Mouse (Mus musculus): ENCODE data around the gene Upk1b. TPM values are rescaled to one million over a fixed set of nuclear protein-coding genes. Genes with fewer than 3 reads are reported as not detected.
A peak's percentile ranks its signal among the peaks of the same experiment; 100 is the strongest.

The Upk1b gene
- polyA plus RNA-seq, 1 experiment, result 5.3 TPM

DNA sequence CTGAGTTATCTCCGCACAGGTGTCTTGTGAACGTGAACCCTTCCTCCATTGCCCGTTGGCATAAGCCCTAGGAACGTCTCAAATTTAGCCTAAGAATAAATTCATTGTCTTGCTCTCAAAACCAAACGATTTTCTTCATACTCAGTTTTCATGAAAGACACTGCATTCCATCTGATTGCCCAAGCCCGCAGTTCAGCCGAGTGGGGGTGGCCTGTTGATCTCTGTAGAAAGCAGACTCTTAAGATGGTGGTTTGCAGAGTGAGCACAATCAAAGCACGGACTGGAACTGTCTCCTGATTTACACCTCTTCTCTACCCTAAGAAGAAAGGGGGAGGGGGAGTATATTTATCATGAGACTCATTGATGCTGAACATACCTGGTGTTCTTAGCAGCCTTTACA lies 37.7 kb downstream of the Upk1b start:
- DNase-seq, result no peak
- Histone ChIP-seq H3K27me3 (replicated peaks; ENCODE audit: control insufficient read depth, insufficient read depth, low read length) (no peaks in the 10 kb centered on the region), H3K27ac (ENCODE audit: insufficient read depth, low read depth, low read length) (no peak overlapping the region), H3K36me3 (ENCODE audit: control insufficient read depth, insufficient read depth, low read length) (no peaks in the 10 kb centered on the region), H3K4me3 (ENCODE audit: insufficient read depth, low read depth, low read length) (no peak overlapping the region), H3K4me1 (ENCODE audit: control insufficient read depth, insufficient read depth, low read length) (peaks cover 5% of the 10 kb centered on the region; the same call in 1 of the 2 replicates)
- WGBS, result 62% methylated on average over 8 of the region's 8 CpGs
- TF ChIP-seq CTCF (conservative IDR thresholded peaks at IDR 0.05; ENCODE audit: insufficient read depth, insufficient read length, low read depth, low read length), result no peak
- TF ChIP-seq POLR2A (IDR thresholded peaks at IDR 0.05; ENCODE audit: low read depth, low read length), result no peak

DNA sequence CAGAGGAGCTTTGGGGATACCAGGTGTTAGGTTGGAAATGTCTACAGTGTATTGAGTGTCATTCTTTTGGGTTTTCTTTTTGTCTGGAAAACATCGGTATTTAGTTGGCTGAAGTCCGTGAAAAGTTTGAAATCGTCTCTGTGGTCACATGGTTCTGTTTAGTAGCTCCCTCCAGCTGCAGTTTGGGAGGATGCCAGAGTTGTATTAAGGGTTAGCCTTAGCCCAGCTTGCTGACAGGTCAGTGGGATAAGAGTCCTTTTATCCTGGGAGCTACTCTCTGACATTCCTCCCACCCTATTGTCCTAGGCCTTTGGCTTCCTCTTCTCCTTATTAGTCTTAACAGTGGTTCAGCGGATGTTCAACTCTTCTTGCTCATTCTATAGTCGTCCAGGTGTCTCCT lies 38.2 kb downstream of the Upk1b start:
- WGBS, result 75% methylated on average over 5 of the region's 5 CpGs
- Histone ChIP-seq H3K4me1 (ENCODE audit: control insufficient read depth, insufficient read depth, low read length) (peaks cover 5% of the 10 kb centered on the region; the same call in 1 of the 2 replicates), H3K4me3 (ENCODE audit: insufficient read depth, low read depth, low read length) (no peak overlapping the region), H3K27me3 (replicated peaks; ENCODE audit: control insufficient read depth, insufficient read depth, low read length) (no peaks in the 10 kb centered on the region), H3K36me3 (ENCODE audit: control insufficient read depth, insufficient read depth, low read length) (no peaks in the 10 kb centered on the region), H3K27ac (ENCODE audit: insufficient read depth, low read depth, low read length) (no peak overlapping the region)
- TF ChIP-seq POLR2A (IDR thresholded peaks at IDR 0.05; ENCODE audit: low read depth, low read length) (no peak), CTCF (conservative IDR thresholded peaks at IDR 0.05; ENCODE audit: insufficient read depth, insufficient read length, low read depth, low read length) (no peak)
- DNase-seq, result no peak

DNA sequence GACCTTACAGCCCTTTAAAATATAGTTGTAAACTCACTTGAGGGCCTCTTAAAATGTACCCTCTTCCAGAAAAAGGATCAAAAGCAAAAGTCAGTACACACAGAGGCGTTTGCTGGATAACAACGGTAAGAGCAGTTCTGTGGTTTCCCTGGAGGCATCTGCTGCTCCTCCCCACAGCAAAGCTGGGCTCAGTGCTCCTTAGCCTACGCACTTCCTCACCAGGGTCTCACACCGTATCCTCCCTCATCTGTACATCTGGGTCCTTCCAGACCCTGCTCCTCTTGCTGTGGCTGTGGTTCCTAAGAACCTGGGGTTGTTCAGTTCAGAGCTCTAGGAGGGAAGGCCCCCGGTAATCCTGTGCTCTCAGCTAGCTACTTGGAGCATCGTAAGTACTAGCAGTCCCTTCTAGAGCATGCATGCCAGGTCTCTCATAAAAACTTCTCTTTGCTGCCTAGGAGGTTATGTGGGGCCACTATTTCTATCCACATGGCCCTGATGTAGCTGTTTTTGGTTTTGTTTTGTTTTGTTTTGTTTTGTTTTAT lies 39.2 kb downstream of the Upk1b start:
- 81% methylated on average over 6 of the region's 6 CpGs for WGBS
- Histone ChIP-seq H3K27ac (ENCODE audit: insufficient read depth, low read depth, low read length) (no peak overlapping the region), H3K36me3 (ENCODE audit: control insufficient read depth, insufficient read depth, low read length) (no peaks in the 10 kb centered on the region), H3K4me3 (ENCODE audit: insufficient read depth, low read depth, low read length) (no peak overlapping the region), H3K4me1 (ENCODE audit: control insufficient read depth, insufficient read depth, low read length) (peaks cover 5% of the 10 kb centered on the region; the same call in 1 of the 2 replicates), H3K27me3 (replicated peaks; ENCODE audit: control insufficient read depth, insufficient read depth, low read length) (no peaks in the 10 kb centered on the region)
- no peak for DNase-seq
- TF ChIP-seq CTCF (conservative IDR thresholded peaks at IDR 0.05; ENCODE audit: insufficient read depth, insufficient read length, low read depth, low read length) (no peak), POLR2A (IDR thresholded peaks at IDR 0.05; ENCODE audit: low read depth, low read length) (no peak)

DNA sequence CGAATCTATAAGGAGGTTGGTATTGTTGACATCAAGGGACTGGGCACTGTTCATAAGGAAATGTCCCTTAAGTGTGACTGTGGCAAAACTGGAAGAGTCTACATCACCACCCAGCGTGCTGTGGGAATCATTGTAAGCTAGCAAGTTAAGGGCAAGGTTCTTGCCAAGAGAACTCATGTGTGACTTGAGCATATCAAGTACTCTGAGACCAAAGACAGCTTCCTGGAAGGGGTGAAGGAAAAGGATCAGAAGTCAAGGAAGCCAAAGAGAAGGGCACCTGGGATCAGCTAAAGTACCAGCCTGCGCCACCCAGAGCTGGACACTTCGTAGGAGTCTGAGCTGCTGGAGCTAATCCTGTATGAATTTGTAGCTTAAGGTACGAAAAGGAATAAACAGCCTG lies 39.9 kb downstream of the Upk1b start:
- H3K36me3 ChIP-seq (ENCODE audit: control insufficient read depth, insufficient read depth, low read length), result no peaks in the 10 kb centered on the region
- H3K4me1 ChIP-seq (ENCODE audit: control insufficient read depth, insufficient read depth, low read length), result peaks cover 5% of the 10 kb centered on the region; the same call in 1 of the 2 replicates
- 59% methylated on average over 5 of the region's 5 CpGs for WGBS
- no peak overlapping the region for H3K4me3 ChIP-seq (ENCODE audit: insufficient read depth, low read depth, low read length)
- peak; percentile 56 for DNase-seq
- H3K27ac ChIP-seq (ENCODE audit: insufficient read depth, low read depth, low read length), result peak overlapping the region; percentile 1; the same call in 1 of the 2 replicates
- TF ChIP-seq POLR2A (IDR thresholded peaks at IDR 0.05; ENCODE audit: low read depth, low read length) (no peak), CTCF (conservative IDR thresholded peaks at IDR 0.05; ENCODE audit: insufficient read depth, insufficient read length, low read depth, low read length) (no peak)
- no peaks in the 10 kb centered on the region for H3K27me3 ChIP-seq (replicated peaks; ENCODE audit: control insufficient read depth, insufficient read depth, low read length)

DNA sequence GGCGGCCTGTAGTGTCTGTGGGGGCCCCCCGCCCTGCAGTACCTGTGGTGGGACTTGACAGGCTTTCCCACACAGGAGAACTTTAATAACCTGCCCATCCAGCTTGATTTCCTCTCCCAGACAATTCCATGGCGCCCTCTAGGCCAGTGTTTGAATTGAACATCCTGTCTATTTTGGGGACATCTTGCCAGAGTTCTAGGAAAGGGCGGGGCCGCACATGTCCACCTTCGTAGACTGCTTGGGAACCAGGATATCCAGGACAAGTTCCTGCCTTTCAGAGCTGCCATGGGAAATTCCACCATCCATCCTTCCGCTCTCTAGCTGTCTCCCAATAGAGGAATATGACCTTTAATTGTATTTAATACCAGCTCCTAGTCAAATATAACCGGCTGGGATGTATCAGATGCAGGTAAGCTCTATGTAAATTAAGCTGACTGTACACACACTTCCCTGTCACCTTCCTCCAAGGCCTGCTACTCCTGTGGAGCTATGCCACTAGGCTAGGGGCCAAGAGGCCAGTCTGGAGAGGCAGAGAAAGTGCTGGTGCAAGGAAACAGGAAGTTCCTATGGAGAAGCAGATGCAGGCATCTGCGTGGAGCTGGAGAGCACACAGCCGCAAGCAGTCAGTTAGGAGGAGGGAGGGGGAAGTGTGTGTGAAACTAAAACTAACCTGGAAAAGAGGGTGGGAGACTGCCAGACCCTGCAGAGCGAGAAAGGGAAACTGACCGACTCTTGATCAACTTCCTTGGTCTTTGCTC lies 41.8 kb downstream of the Upk1b start:
- DNase-seq, result peak; percentile 82
- WGBS, result 76% methylated on average over 12 of the region's 12 CpGs
- TF ChIP-seq CTCF (conservative IDR thresholded peaks at IDR 0.05; ENCODE audit: insufficient read depth, insufficient read length, low read depth, low read length), result no peak
- TF ChIP-seq POLR2A (IDR thresholded peaks at IDR 0.05; ENCODE audit: low read depth, low read length), result no peak
- Histone ChIP-seq H3K27me3 (replicated peaks; ENCODE audit: control insufficient read depth, insufficient read depth, low read length) (no peaks in the 10 kb centered on the region), H3K4me3 (ENCODE audit: insufficient read depth, low read depth, low read length) (no peak overlapping the region), H3K27ac (ENCODE audit: insufficient read depth, low read depth, low read length) (peak overlapping the region; percentile 30; the same call in 1 of the 2 replicates), H3K36me3 (ENCODE audit: control insufficient read depth, insufficient read depth, low read length) (no peaks in the 10 kb centered on the region), H3K4me1 (ENCODE audit: control insufficient read depth, insufficient read depth, low read length) (peaks cover 2% of the 10 kb centered on the region; the same call in 1 of the 2 replicates)

DNA sequence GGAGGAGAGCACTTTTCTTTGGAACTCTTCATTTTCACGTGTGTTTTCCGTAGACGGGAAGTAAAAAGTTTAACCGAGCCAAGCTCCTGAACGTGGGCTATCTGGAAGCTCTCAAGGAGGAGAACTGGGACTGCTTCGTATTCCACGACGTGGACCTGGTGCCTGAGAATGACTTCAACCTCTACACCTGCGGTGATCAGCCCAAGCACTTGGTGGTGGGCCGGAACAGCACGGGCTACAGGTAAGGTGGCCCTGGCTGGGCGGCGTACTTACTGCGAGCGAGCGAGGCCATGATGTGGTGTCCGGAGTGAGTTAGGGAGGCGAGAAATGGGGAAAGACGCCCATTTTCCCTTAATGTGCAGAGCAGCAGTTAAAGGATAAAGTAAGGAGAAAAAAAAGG lies 42.5 kb downstream of the Upk1b start:
- H3K4me1 ChIP-seq (ENCODE audit: control insufficient read depth, insufficient read depth, low read length), result peaks cover 2% of the 10 kb centered on the region; the same call in 1 of the 2 replicates
- H3K36me3 ChIP-seq (ENCODE audit: control insufficient read depth, insufficient read depth, low read length), result no peaks in the 10 kb centered on the region
- no peaks in the 10 kb centered on the region for H3K27me3 ChIP-seq (replicated peaks; ENCODE audit: control insufficient read depth, insufficient read depth, low read length)
- H3K27ac ChIP-seq (ENCODE audit: insufficient read depth, low read depth, low read length), result no peak overlapping the region
- no peak overlapping the region for H3K4me3 ChIP-seq (ENCODE audit: insufficient read depth, low read depth, low read length)
- no peak for DNase-seq
- 95% methylated on average over 19 of the region's 19 CpGs for WGBS
- TF ChIP-seq CTCF (conservative IDR thresholded peaks at IDR 0.05; ENCODE audit: insufficient read depth, insufficient read length, low read depth, low read length) (no peak), POLR2A (IDR thresholded peaks at IDR 0.05; ENCODE audit: low read depth, low read length) (no peak)

DNA sequence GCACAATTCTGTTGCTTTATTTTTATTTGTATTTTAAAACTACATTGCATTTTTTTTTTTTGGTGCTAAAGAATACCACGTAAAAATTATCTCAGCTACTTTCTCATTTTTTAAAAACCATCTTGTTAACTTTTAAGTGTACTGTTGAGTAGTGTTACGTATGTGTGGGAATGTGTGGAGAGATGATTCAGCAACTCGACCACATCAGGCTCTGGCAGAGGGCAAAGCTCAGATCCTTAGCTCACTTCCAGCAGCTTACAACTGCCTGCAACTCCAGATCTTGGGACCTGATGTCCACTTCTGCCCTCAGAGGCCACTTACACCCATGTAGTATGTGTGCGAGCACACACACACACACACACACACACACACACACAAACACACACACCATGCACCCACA lies 43.6 kb downstream of the Upk1b start:
- H3K36me3 ChIP-seq (ENCODE audit: control insufficient read depth, insufficient read depth, low read length), result no peaks in the 10 kb centered on the region
- H3K4me1 ChIP-seq (ENCODE audit: control insufficient read depth, insufficient read depth, low read length), result peaks cover 2% of the 10 kb centered on the region; the same call in 1 of the 2 replicates
- no peak overlapping the region for H3K4me3 ChIP-seq (ENCODE audit: insufficient read depth, low read depth, low read length)
- DNase-seq, result peak; percentile 44
- TF ChIP-seq POLR2A (IDR thresholded peaks at IDR 0.05; ENCODE audit: low read depth, low read length), result no peak
- no peak for TF ChIP-seq CTCF (conservative IDR thresholded peaks at IDR 0.05; ENCODE audit: insufficient read depth, insufficient read length, low read depth, low read length)
- no peaks in the 10 kb centered on the region for H3K27me3 ChIP-seq (replicated peaks; ENCODE audit: control insufficient read depth, insufficient read depth, low read length)
- no peak overlapping the region for H3K27ac ChIP-seq (ENCODE audit: insufficient read depth, low read depth, low read length)
- WGBS, result 44% methylated on average over 4 of the region's 4 CpGs

All from kidney, adult 2 months (tissue).